Mouse (Mus musculus) lung, embryonic 16.5 days (tissue): Measurements from ENCODE around the gene Vmn1r138. TPM values are rescaled to one million over a fixed set of nuclear protein-coding genes. Genes with fewer than 3 reads are reported as not detected.
"Not testable (repeated sequence)": the region's sequence is repeated elsewhere in the genome, so short reads cannot be mapped to it uniquely, and the experiment has no call there.

Source experiments
- ATAC-seq: fragments of 200-750 bp; cut with Nextera tagmentation; 2 replicates; pipeline ENCODE4 v1.8.0; 2017; ENCODE audit warnings: low read depth, mild to moderate bottlenecking, moderate library complexity
- H3K27ac ChIP-seq: fragments of 300-500 bp; sonication (generic); 2 replicates; pipeline ENCODE4 v1.5.1; 2014; ENCODE audit warnings: mild to moderate bottlenecking, control low read depth, low read length
- H3K27me3 ChIP-seq: fragments of 300-500 bp; sonication (generic); 2 replicates; pipeline ENCODE4 v1.6.1; 2014; ENCODE audit warnings: low read depth, low read length, mixed read lengths; ENCODE audit not compliant: control insufficient read depth, insufficient read depth
- H3K36me3 ChIP-seq: fragments of 300-500 bp; sonication (generic); 2 replicates; pipeline ENCODE4 v1.6.1; 2014; ENCODE audit warnings: low read length; ENCODE audit not compliant: control insufficient read depth, insufficient read depth
- H3K4me1 ChIP-seq: fragments of 300-500 bp; sonication (generic); replicated peaks from 2 replicates; pipeline ENCODE4 v1.6.1; 2014; ENCODE audit warnings: low read length, mixed read lengths; ENCODE audit not compliant: control insufficient read depth, insufficient read depth
- H3K4me2 ChIP-seq: fragments of 300-500 bp; sonication (generic); 2 replicates; pipeline ENCODE4 v1.6.1; 2014; ENCODE audit warnings: low read depth, low read length, control low read depth
- H3K4me3 ChIP-seq: fragments of 300-500 bp; sonication (generic); 2 replicates; pipeline ENCODE4 v1.5.1; 2014; ENCODE audit warnings: mild to moderate bottlenecking, low read length, control low read depth
- H3K9ac ChIP-seq: fragments of 300-500 bp; sonication (generic); 2 replicates; pipeline ENCODE4 v1.6.1; 2014; ENCODE audit warnings: low read length, control low read depth
- H3K9me3 ChIP-seq: fragments of 300-500 bp; sonication (generic); 2 replicates; pipeline ENCODE4 v1.6.1; 2016; ENCODE audit warnings: low read length; ENCODE audit not compliant: control insufficient read depth
- WGBS: fragments of 180-500 bp; shearing (Covaris S2); extraction: QIAGEN DNeasy Blood & Tissue Kit; methylation state at CpG from one replicate; pipeline ENCODE4 v1.1.7; 2014; 5-methylcytosine and 5-hydroxymethylcytosine counted together
- polyA plus RNA-seq: library from polyadenylated mRNA; unstranded; fragments of >200 nt; fragmentation: Nextera tagmentation; extraction: Ambion mirVana; gene quantifications from 2 replicates; pipeline ENCODE4 v1.2.1, GENCODE M21; 2015

Gene Vmn1r138
- polyA plus RNA-seq = not detected in 2 replicates

DNA sequence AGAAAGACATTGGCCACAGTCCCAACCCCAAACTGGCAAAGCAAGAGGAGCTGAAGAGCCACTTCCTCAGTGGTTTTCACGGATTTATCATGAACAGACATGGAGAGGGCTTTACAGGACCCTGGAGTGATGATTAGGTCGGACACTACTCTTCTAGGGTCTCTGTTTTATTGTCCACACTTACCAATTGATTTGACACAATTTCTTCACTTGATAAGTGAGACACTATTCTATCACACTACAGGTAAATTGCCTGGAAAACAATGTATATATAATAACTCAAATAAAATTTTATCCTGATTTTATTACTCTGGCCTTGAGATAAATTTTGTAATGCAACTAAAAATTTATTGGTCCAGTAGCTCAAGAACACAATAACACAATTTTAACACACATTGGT, at the start of gene Vmn1r138:
Gene Vmn1r138, minus strand, starts transcription at position 101 of the 400 bp plus-strand sequence.
- not testable (repeated sequence) for ATAC-seq, H3K4me2 ChIP-seq, H3K9ac ChIP-seq, H3K27me3 ChIP-seq, H3K36me3 ChIP-seq, H3K27ac ChIP-seq, H3K4me3 ChIP-seq, H3K9me3 ChIP-seq, H3K4me1 ChIP-seq
- WGBS = no CpG with 5 or more reads among the region's 2 CpGs

DNA sequence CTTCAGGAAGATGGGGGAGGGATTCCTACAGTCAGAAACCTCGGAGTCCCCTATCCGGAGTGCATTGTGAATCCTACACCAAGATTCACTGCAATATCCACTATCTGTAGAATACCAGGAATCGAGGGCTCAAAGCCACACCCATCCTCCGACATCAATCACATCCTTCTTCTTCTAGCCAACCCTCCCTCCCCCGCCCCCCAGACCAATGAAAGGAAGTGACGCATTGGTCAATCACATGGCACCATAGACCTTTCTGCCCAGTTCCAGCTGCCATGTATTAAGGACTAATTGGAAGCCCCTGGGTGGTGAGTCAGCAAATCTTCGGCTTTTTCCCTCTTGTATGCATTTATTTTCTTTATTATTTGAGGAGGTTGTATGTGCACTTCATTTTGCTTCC, 40.1 kb upstream of the Vmn1r138 start, which contains the start of gene Vmn1r139:
Gene Vmn1r139, plus strand, starts transcription at position 301 of the 400 bp plus-strand sequence.
- no CpG with 5 or more reads among the region's 7 CpGs for WGBS
- H3K9me3 ChIP-seq, ATAC-seq, H3K27ac ChIP-seq, H3K27me3 ChIP-seq, H3K4me3 ChIP-seq, H3K4me2 ChIP-seq, H3K36me3 ChIP-seq, H3K9ac ChIP-seq, H3K4me1 ChIP-seq: not testable (repeated sequence)

DNA sequence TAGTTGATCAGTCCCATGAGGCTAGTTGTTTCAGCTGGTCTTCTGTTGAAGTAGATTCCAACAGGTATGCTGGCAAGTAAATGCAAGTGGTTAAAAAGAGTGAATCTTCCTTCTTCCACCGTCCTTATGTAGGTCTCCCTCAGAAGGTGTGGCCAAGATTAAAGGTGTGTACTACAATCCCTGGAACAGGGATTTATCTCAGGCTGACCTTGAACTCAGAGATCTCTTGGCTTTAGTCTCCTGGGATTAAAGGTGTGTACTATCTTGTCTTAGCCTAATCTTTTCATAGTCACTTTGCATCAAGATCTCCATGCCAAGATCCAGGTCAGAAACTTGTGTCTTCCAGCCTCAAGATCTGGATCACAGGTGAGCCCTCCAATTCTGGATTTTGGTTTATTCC, 27.5 kb upstream of the Vmn1r138 start, which contains the start of gene Gm6176:
Gene Gm6176, minus strand, starts transcription at position 101 of the 400 bp plus-strand sequence.
- H3K9ac ChIP-seq, H3K27ac ChIP-seq, H3K4me2 ChIP-seq, H3K4me3 ChIP-seq, H3K4me1 ChIP-seq, H3K36me3 ChIP-seq, ATAC-seq, H3K9me3 ChIP-seq, H3K27me3 ChIP-seq: not testable (repeated sequence)
- no CpG with 5 or more reads among the region's 1 CpGs for WGBS

DNA sequence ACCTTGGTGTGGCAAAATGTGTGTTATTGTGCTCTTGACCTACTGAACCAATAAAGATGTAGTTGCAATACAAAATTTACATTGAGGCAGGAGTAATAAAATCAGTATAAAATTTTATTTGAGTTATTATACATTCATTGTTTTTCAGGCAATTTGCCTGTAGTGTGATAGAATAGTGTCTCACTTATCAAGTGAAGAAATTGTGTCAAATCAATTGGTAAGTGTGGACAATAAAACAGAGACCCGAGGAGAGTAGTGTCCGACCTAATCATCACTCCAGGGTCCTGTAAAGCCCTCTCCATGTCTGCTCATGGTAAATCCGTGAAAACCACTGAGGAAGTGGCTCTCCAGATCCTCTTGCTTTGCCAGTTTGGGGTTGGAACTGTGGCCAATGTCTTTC, 34.4 kb downstream of the Vmn1r138 start, which contains the start of gene Vmn1r137:
Gene Vmn1r137, plus strand, starts transcription at position 301 of the 400 bp plus-strand sequence.
- not testable (repeated sequence) for H3K9ac ChIP-seq, H3K36me3 ChIP-seq, H3K27ac ChIP-seq, H3K4me3 ChIP-seq, H3K27me3 ChIP-seq, H3K9me3 ChIP-seq, ATAC-seq, H3K4me1 ChIP-seq, H3K4me2 ChIP-seq
- no CpG with 5 or more reads among the region's 3 CpGs for WGBS

Other genes with a start within 250 kb of the Vmn1r138 start
- not detected in 2 replicates for gene Gm4177, start 232.2 kb downstream of the Vmn1r138 start, polyA plus RNA-seq
- not detected in 2 replicates for gene Vmn1r135, start 196.5 kb downstream of the Vmn1r138 start, polyA plus RNA-seq
- not detected in 2 replicates for gene Gm5725, start 184.6 kb downstream of the Vmn1r138 start, polyA plus RNA-seq
- gene Gm5891, start 107.6 kb downstream of the Vmn1r138 start, polyA plus RNA-seq = not detected in 2 replicates
- gene Vmn1r137, start 34.3 kb downstream of the Vmn1r138 start, polyA plus RNA-seq = not detected in 2 replicates
- gene Gm6176, start 27.4 kb upstream of the Vmn1r138 start, polyA plus RNA-seq = not detected in 2 replicates
- gene Vmn1r139, start 40.2 kb upstream of the Vmn1r138 start, polyA plus RNA-seq = not detected in 2 replicates
- gene Gm16451, start 89.3 kb upstream of the Vmn1r138 start, polyA plus RNA-seq = not detected in 2 replicates
- gene Gm10666, start 105.8 kb upstream of the Vmn1r138 start, polyA plus RNA-seq = not detected in 2 replicates
- gene Vmn1r142, start 135.1 kb upstream of the Vmn1r138 start, polyA plus RNA-seq = not detected in 2 replicates
- not detected in 2 replicates for gene Vmn1r143, start 160.5 kb upstream of the Vmn1r138 start, polyA plus RNA-seq
- gene Gm8653, start 172.4 kb upstream of the Vmn1r138 start, polyA plus RNA-seq = not detected in 2 replicates
- gene Gm8453, start 200.6 kb upstream of the Vmn1r138 start, polyA plus RNA-seq = not detected in 2 replicates